Comparison of ENCODE assay signal across 13 mouse cellular contexts in the genomic region with DNA sequence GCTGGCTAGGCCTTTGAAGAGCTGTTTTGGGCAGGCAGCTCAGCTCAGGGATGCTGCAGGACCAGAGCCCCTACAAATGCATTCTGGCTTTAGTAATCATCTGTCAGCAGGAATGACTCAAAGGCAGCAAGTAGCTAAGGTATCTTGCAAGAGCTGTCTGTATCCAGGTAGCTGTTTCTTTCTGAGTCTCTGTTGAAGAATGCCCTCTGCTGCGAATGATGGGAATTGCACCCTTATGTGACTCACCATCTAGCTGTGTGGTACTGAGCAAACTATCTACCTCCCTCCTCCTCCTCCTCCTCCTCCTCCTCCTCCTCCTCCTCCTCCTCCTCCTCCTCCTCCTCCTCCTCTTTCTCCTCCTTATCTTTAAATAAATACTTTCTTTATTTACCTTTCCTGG. TPM values are rescaled to one million over a fixed set of nuclear protein-coding genes. Genes with fewer than 3 reads are reported as not detected.
A peak's percentile ranks its signal among the peaks of the same experiment; 100 is the strongest.
DNase-seq lines count a peak whose midpoint lies in the region; ATAC-seq and TF ChIP-seq lines count a peak whose summit lies in the region.
"Had no signal": no experiment of that assay in that cellular context is flagged by ENCODE, and none has a peak within 500 bp of the region (broad histone marks: within the 10 kb centered on the region; RNA-seq: fewer than 3 reads in every experiment).

No protein-coding gene starts in this region.

- H3K4me2 ChIP-seq in heart, postnatal 0 days (ENCODE audit: low read depth, low read length), result no peak overlapping the region
- H3K4me2 ChIP-seq: limb, embryonic 12.5 days had no signal

- intact Hi-C loops in heart, postnatal 25 days (cut with DNase I), result no loop called here
- intact Hi-C loops in gastrocnemius, postnatal 36 days (cut with DNase I), result no loop called here

- TF ChIP-seq EP300 in heart, postnatal 0 days (IDR thresholded peaks at IDR 0.05; ENCODE audit: low read depth), result no peak

- no peaks in the 10 kb centered on the region for H3K9me3 ChIP-seq in heart, postnatal 0 days (replicated peaks; ENCODE audit: control insufficient read depth, low read length)
- H3K9me3 ChIP-seq: hindbrain, embryonic 10.5 days; limb, embryonic 12.5 days had no signal

- no peak for DNase-seq in heart, postnatal 0 days (ENCODE audit: low spot score)
- no peak for DNase-seq in heart, postnatal 25 days (ENCODE audit: low spot score)
- DNase-seq in spleen, postnatal 4 days (ENCODE audit: low spot score in 2 of 2), result peak; percentile 41 to 68
- no peak for DNase-seq in spleen, adult 18-20 months
- DNase-seq in urinary bladder, adult 2 months (ENCODE audit: low spot score), result no peak
- no peak for DNase-seq in gastrocnemius, postnatal 36 days
- DNase-seq in adipocyte (ENCODE audit: low spot score), result no peak
- DNase-seq: cerebellum, adult 9-10 months had no signal

- H3K4me1 ChIP-seq in heart, postnatal 0 days (ENCODE audit: control insufficient read depth, insufficient read depth), result no peaks in the 10 kb centered on the region
- H3K4me1 ChIP-seq: hindbrain, embryonic 10.5 days; limb, embryonic 12.5 days had no signal

- ATAC-seq in heart, postnatal 0 days (ENCODE audit: insufficient read depth, low read depth), result no peak
- ATAC-seq in granulocyte monocyte progenitor cell, adult 5-6 weeks (replicated peaks; ENCODE audit: poor library complexity, severe bottlenecking), result peak; percentile 36; the same call in 1 of the 2 replicates
- ATAC-seq: midbrain, embryonic 16.5 days; Patski had no signal

- TF ChIP-seq CTCF in heart, postnatal 0 days (IDR thresholded peaks at IDR 0.05; ENCODE audit: low read depth), result peak; percentile 14; the same call in 1 of the 2 replicates

- H3K4me3 ChIP-seq in heart, postnatal 0 days (ENCODE audit: low read depth, low read length), result no peak overlapping the region
- H3K4me3 ChIP-seq: hindbrain, embryonic 10.5 days; limb, embryonic 12.5 days had no signal

- no peaks in the 10 kb centered on the region for H3K36me3 ChIP-seq in heart, postnatal 0 days (replicated peaks; ENCODE audit: control insufficient read depth, insufficient read depth, low read length)
- H3K36me3 ChIP-seq: hindbrain, embryonic 10.5 days; limb, embryonic 12.5 days had no signal

- H3K9ac ChIP-seq in heart, postnatal 0 days (replicated peaks; ENCODE audit: low read depth, low read length), result no peak overlapping the region
- H3K9ac ChIP-seq: limb, embryonic 12.5 days had no signal

- H3K27ac ChIP-seq in heart, postnatal 0 days (ENCODE audit: low read depth), result no peak overlapping the region
- H3K27ac ChIP-seq: hindbrain, embryonic 10.5 days; limb, embryonic 12.5 days had no signal

- WGBS in heart, postnatal 0 days, result 48% methylated on average over 1 of the region's 1 CpGs

- H3K27me3 ChIP-seq in heart, postnatal 0 days (ENCODE audit: control insufficient read depth, insufficient read depth, low read length), result no peaks in the 10 kb centered on the region
- H3K27me3 ChIP-seq: limb, embryonic 12.5 days; Patski had no signal

RNA-seq across cellular contexts. Expression of a gene that starts 3.6 kb away (rescaled TPM):
- total RNA-seq in heart, postnatal 0 days (2014; rRNA removed; ENCODE audit: low replicate concordance), result 0.31 TPM in 1 of 2 replicates, not detected in the other
- 0.18 and 0.21 TPM in 2 replicates for polyA plus RNA-seq in heart, postnatal 0 days (2015; fragmentation: Nextera tagmentation; extraction: Ambion mirVana)
- under 1 TPM; 0.22 to 0.39 TPM for total RNA-seq in heart, postnatal 25 days (2021)
- 19.8 and 22.0 TPM in 2 replicates for total RNA-seq in granulocyte monocyte progenitor cell, adult 5-6 weeks (2014; fragmentation: Nextera tagmentation)
- 22.3 and 29.9 TPM in 2 replicates for total RNA-seq in granulocyte monocyte progenitor cell, adult 5-6 weeks (2017)
- 1.6 and 2.0 TPM in 2 replicates for polyA plus RNA-seq in urinary bladder, adult 2 months (2012; rRNA removed)
- total RNA-seq in gastrocnemius, postnatal 36 days (2021), result under 1 TPM in 1 of 2 experiments, not detected in 1; 0.12 TPM
- polyA plus RNA-seq: Patski had no signal

RNA-seq across cellular contexts. Expression of a gene that starts 42.1 kb away (rescaled TPM):
- not detected in 2 replicates for total RNA-seq in heart, postnatal 0 days (2014; rRNA removed; ENCODE audit: low replicate concordance)
- 0.12 and 0.14 TPM in 2 replicates for polyA plus RNA-seq in heart, postnatal 0 days (2015; fragmentation: Nextera tagmentation; extraction: Ambion mirVana)
- under 1 TPM; 0.18 to 0.22 TPM for total RNA-seq in heart, postnatal 25 days (2021)
- 0.64 TPM in 1 of 2 replicates, not detected in the other for total RNA-seq in granulocyte monocyte progenitor cell, adult 5-6 weeks (2014; fragmentation: Nextera tagmentation)
- 0.69 TPM in 1 of 2 replicates, not detected in the other for total RNA-seq in granulocyte monocyte progenitor cell, adult 5-6 weeks (2017)
- 2.7 and 3.8 TPM in 2 replicates for polyA plus RNA-seq in urinary bladder, adult 2 months (2012; rRNA removed)
- under 1 TPM in 1 of 2 experiments, not detected in 1; 0.12 TPM for total RNA-seq in gastrocnemius, postnatal 36 days (2021)
- polyA plus RNA-seq: hindbrain, embryonic 10.5 days; limb, embryonic 12.5 days; midbrain, embryonic 16.5 days; Patski had no signal

RNA-seq across cellular contexts. Expression of a gene that starts 51.8 kb away (rescaled TPM):
- 1.0 and 4.0 TPM in 2 replicates for total RNA-seq in heart, postnatal 0 days (2014; rRNA removed; ENCODE audit: low replicate concordance)
- polyA plus RNA-seq in heart, postnatal 0 days (2015; fragmentation: Nextera tagmentation; extraction: Ambion mirVana), result 0.16 and 0.33 TPM in 2 replicates
- total RNA-seq in heart, postnatal 25 days (2021), result under 1 TPM; 0.25 to 0.44 TPM
- 5.5 and 6.7 TPM in 2 replicates for total RNA-seq in granulocyte monocyte progenitor cell, adult 5-6 weeks (2014; fragmentation: Nextera tagmentation)
- total RNA-seq in granulocyte monocyte progenitor cell, adult 5-6 weeks (2017), result 5.6 and 7.9 TPM in 2 replicates
- polyA plus RNA-seq in urinary bladder, adult 2 months (2012; rRNA removed), result 0.73 and 0.75 TPM in 2 replicates
- not detected for total RNA-seq in gastrocnemius, postnatal 36 days (2021)
- polyA plus RNA-seq: hindbrain, embryonic 10.5 days; midbrain, embryonic 16.5 days; Patski had no signal

Comparison
In these comparisons a context has a peak if more than half of its experiments do, and no peak if none do; other contexts are left out.
1. DNase-seq: peak in spleen, postnatal 4 days (2 of 2); none in heart, postnatal 0 days (single experiment), heart, postnatal 25 days (single experiment), spleen, adult 18-20 months (0 of 2), urinary bladder, adult 2 months (single experiment), gastrocnemius, postnatal 36 days (0 of 2) and adipocyte (single experiment).
2. RNA of a gene that starts 3.6 kb away (total RNA-seq): 19.8 to 29.9 TPM in granulocyte monocyte progenitor cell, adult 5-6 weeks; 0.22 to 0.39 TPM in heart, postnatal 25 days, 0.31 TPM in heart, postnatal 0 days and 0.12 TPM in gastrocnemius, postnatal 36 days; every median in the first group is over 10 times any median in the second.